Mouse (Mus musculus): Measurements from ENCODE around the gene Apol8.

Gene Apol8

DNA sequence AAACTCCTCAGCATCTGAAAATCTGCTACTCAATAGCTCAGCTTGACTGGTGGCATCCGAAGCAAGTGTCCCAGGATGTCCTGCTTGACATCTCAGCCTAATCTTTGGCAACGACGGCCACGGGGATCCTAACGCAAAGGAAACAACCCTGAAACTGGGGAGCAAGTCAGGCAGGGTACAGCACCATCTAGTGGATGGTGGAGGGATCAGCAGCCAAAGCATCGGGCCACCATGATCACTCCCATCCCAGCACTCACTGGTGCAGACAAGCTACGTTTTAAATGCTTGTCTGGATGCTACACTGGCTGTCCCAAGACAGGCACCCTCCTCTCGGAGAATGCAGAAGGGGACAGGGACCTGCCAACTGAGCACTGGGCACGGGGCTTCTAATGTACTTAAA, at the start of gene Apol8:
Gene Apol8 (minus strand): TSS at position 156 of the 400 bp plus-strand sequence.
- DNase-seq = peak; percentile 71 to 73

DNA sequence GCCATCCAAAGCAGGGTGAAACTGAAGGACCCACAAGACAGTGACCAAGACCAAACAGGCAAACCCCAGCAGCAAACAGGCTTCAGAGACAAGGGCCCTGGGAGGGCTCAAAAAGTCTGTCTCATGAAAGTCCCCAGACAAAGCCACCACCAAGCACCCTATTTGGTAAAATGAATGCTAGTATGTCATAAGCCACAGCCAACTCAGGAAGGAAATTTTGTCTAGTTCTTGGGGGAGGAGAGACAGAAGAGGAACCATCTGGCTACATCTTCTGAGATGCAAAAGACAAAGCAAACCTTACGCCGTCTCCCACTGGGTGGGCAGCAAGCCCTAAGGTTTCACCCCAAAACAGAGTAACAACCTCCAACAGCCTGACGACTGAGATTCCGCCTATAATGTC, 48.9 kb upstream of the Apol8 start:
- no peak for DNase-seq

DNA sequence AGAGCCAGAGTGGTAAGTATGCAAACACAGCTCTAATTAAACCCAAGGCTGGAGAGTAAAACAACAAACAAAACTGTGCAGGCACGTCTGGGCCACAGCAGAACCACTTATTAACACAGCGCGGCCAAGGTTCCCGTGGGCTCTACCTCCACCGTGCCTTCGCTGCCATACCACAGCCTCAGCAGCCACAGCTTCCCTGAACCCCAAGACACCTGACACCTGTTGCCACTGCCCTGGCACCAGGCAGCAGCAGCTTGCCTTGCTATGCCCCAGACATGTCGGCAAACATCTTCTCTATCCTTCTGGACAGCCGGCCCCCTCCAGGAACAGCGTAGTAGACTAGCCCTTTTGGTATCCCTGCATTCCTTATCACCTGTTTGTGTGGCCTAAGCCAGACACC, 48.1 kb upstream of the Apol8 start:
- no peak for DNase-seq

DNA sequence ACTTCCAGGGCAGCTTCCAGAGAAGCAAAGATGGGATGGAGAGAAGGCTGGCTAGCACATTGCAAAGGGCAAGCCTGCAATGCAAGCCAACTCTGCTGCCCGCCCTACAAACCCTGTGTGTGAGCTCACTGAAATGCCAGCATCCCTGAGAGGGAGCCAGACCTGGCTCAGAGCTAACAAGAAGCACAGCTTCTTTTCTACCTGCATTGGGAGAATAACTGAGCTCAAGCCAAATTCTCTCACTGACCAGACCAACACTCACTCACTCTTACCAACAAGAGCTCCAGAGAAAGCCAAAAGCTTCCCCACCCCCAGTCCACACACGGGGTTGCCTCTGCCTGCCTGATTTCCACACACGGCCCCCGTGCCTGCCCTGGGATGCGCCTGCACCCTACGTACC, 47.7 kb upstream of the Apol8 start:
- DNase-seq = no peak

DNA sequence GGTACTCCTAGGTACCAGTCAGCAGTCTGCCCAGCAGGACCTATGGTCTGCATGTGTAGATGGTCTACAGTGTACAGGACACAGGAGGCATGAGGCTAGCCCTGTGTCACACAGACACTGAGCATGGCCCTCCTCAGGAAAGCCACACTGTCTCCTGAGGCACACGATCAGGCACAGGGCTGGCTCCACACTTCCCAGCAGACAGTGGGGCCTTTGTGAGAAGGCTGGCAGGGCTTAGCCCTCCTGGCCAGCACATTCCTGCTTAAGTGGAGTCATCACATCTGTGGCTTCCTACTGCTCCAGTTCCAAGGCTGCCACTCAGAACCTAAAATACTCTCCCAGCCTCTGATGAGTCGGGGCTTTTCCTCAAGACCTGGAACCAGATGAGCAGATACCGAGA, 46.9 kb upstream of the Apol8 start:
- DNase-seq = no peak

DNA sequence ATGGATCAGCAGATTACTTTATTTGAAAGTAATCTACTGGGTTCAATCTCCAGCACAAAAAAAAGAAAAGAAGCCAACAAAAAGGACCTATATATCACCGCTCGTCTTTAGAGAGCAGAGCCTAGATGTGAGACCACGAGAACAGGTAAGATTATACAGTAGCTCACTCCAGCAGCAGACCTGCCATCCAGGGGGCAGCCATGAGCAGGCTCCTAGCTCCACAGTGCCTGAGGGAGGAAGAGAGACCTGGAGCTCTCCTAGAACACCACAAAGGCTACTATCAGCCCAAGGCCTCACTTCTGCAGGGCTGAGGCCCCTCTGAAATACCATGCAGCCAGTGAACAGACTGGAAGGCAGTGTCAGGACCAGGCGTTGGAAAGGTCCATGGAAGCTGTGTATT, 46.2 kb upstream of the Apol8 start:
- peak in 1 of 2 experiments; percentile 59 for DNase-seq

DNA sequence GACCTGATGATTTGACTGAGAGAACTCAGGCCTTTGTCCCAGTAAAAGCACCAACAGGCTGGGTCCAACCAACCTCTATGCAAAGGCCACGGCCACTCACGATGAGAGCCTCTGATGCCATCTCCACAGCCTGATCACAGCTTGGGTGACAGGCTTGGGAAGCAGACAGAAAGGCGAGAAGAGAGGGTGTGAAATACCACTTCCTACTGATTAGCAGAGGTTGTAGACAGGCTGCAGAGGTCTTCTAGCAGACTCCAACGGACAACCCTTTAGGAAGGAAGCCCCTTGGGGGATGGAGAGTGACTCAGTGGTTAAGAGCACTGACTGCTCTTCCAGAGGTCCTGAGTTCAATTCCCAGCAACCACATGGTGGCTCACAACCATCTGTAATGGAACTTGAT, 44.4 kb upstream of the Apol8 start:
- no peak for DNase-seq

DNA sequence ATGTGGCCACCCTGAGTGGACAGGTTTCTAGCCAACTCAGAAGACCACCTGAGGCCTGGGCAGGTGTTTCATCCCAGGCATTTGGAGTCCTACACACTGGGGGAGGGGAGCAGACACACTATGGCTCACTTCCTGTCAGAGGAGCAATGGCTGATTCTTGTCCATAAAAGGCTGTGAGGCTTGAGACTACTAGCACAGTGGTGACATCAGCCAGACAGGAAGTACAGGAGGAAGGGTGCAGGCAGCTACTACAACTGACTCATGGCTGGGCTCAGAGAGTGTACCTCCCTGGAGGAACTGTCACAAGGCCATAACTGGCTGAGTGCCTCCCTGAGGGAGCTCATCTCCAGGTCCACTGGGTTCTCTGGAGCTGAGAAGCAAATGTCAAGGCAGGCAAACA, 43.7 kb upstream of the Apol8 start:
- DNase-seq = peak; percentile 54 to 73

DNA sequence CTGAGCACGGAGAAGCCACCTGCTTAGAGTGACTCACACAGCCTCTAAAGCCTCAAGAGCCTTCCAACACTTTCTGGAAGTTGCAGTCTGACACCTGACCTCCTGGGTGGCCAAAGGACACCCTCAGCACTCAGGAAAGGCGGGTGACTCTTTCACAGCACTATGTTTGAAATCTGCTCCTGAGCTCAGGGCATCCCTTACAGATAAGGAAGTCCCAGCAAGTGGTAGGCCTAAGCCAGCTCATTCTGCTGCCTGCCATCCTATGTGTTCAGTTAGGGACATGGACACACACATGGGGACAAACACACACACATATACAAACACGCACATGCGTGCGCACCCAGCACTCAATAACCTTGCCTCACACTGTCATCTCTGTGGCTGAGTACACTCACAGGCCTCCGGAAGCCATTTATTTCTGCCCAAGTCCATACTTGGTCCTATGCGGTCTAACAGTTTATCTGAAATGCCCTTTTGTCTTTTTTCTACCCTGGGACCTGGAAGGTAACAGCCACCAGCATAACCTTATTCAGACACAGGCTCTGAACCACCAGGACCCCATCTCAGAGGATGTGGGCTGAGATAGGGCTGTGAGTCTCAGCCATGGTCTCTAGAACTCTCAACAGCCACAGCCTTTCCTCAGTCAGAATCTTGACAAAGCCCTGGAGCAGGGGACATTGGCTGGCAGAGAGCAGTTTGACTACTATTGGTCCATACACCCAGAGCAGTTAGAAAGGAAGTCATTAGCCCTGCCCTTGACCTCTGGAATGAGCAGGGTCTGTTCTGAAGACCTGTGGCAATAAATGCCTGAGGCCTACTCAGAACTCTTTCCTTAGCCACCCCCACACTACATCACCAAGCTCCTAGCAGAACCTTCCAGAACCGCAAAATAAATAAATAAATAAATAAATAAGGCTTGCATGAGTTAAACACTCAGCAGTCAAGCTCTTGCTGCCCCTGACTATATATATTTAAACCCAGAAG, 43.0 kb upstream of the Apol8 start:
- DNase-seq = no peak

DNA sequence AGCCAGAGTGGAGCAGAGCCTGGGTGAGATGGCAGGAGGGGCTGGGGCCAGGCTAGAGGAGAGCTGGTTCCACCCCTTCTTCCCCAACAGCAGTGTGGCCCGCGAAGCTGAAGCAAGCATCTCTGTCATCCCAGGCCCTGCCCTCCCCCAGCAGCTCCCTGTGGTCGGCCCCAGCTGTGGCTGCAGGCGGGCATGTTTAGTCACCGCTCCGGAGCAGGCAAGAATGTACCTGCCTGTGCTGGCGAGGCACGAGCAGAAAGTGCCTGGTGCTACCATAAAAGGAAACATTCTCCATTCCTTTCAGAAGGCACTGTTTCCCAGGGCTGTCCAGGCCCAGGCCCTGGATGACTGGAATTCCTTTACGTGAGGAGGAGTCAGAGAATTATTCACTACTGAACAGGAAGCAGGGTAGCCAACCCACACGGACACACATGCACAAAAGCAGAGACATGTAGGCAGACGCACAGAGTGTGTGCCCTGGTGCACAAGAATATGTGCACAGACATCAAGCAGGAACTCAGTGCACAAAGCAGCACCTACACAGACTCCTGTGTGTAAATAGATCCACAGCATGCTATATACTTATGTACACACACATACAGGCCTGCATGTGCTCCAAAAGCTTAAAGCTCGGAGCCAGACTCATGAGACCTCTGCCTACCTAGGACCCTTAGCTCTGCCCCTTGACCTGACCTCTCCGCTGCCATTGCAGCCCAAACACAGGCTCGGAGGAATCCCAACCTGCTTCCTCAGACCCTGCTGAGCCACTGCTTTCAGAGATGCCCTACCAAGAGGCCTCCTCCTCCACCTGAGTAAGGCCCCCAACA, 42.1 kb upstream of the Apol8 start:
- DNase-seq = peak; percentile 74 to 85

DNA sequence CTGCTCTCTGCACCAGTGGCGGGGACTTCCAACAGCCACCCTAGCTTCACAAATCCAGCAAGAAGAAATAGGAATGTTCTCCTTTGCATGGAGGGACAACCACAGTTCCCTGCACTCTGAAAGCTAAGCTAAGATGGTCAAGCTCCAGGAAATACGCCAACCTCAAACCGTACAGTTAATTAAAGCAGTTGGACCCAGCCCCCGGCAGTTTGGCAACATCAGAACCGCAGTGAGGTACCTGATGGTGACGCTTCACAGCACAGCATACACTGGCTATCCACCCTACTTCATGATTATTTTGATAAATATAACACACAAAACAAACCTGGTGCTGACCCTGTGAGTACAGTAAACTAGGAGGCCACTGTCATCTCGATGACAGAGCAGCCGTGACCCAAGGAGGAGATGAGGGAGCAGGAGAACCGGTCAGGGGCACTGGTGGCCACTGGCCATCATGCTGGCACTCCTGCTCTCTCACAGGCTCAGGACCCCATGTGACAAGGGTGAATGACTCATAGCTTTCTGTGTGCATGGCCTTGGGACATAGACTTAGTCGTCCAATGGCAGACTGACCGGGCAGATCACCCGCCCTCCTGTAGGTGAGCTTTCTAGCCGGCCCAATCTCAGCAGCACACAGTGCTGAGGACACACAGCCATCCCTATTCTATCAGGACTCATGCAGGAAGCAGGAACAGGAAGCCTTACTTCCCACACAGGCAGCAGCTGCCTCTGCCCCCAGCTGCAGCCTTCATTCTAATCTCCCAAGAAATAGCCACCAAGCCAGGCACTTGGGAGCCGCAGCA, 41.0 kb upstream of the Apol8 start:
- DNase-seq = peak; percentile 49 to 62

DNA sequence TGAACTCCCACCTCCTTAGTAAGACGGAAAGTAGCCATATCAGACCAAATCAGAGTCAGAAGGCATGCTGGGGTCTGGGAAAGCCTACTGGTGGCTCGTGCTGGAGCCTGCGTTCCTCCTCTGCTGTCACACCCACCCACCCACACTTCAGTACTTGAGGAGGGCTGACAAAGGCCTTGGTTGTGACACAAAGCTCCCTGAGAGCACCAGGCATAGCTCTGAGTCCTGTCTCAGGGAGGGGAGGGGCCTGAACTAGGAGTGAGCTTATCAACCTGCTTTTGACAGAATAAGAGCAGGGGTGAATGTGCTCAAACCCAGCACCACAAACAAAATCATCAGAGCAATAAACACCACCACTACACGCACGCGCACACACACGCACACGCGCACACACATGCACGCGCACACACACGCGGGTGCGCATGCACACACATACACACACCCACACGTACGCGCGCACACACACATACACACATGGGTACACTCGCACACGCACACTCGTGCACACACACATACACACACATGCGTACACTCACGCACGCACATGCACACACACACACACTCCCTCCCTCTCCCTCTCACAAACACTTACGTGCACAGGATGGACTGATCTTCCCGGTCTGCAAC, 39.7 kb upstream of the Apol8 start:
- DNase-seq = no peak

DNA sequence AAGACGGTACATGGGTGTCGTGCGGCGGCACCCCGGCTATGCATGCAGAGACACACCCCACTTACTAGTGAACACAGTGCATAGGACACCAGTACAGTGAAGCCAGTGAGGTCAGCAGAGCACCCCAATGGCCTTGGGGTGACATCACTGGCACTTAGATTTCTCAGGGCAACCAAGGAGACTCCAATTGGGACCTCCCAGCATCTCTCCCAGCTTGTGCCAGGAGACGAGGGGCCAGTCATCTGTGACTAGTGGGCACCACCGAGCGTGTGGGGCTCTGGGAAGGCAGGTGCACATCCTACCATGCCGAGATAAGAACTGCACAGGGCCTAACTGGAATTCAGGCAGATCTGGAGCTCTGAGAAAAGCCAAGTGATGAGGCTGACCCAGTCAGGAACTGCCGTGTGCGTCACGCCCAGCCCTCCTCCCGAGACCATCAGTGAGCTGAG, 38.1 kb upstream of the Apol8 start:
- DNase-seq = no peak

DNA sequence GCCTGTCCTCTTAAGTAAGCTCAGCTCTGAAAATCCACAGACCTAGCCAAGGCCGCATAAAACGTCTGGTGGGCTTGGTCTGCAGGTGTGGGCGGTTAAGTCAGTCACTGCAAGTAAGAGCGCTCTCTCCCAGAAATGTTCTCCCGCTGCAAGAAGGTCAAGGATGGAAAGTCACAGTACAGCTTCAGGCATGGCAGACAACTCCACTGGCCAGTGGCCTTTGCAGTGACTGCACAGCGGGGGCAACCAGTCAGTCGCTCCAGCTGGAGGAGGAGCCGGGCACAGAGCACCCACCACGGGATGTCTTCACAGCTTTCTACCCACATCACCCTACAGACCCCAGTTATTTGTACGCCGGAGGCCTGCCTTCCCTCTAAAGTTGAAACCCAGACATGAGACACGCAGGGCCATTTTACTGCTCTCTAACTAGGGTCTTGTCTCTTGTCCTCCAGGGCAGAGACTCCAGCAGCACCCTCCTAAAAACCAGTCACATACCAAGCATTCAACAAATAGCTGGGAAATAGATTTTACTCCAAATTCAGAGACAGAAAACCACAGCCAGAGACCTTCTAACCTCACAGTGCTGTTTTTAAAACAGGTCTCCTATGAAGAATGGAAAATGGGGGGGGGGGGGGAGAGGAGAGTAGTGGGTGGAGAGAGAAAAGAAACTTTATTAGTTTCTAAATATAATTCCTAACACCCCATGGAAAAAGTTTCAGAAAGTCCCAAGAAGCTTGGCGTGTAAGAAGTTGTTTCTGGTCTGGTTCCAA, 37.5 kb upstream of the Apol8 start:
- DNase-seq = peak in 1 of 2 experiments; percentile 35

DNA sequence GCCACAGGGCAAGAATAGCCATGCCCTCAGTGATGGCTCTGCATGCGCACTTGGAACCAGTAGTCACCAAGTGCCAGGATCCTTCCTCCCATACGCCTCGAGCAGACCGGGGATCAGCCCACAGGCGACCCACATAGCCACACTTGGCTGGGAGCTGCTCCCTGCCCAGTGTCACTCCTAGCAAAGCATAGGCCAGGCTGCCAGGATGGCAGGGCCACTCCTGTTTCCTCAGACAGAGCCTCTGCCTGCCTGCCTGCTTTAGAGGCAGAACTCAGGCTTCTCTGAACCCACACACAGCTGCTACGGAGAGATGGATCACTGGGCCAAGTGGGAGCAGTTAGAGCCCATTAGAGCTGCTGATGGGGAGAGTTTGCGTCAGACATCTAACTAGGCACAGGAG, 36.8 kb upstream of the Apol8 start:
- DNase-seq = no peak

DNA sequence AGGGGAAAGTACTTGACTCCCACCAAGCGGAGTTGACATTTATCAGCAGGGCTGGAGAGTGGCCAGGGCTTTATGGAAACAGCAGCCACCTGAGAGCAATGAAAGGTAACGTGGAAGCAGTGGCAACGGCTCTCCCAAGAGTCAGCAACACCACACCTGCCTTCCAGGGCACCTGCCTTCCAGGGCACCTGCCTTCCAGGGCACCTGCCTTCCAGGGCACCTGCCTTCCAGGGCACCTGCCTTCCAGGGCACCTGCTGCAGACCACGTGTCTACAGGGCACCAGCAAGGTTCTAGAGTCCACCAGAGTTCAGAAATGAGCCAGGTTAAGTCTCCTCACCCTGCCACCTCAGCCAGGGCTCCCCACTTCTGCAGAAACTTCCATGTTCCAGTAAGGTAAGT, 36.3 kb upstream of the Apol8 start:
- no peak for DNase-seq

DNA sequence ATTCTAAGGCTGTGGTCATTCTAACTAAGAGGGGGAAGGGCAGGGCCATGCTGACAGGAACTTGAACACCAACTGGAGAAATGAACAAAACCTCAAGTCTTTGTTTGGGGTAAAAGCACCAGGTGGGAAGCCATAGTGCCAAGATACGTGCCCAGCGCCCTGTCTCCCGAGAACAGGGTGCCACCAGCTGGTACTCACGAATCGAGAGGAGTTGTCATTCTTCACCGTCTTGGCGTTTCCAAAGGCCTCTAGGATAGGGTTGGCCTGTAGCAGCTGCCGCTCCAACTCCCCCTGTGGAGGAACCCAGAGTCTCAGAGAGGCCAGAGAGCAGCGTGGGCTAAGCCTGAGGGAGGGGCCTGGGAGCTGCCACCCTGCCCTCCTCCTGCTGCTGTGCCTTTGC, 35.3 kb upstream of the Apol8 start:
- no peak for DNase-seq

DNA sequence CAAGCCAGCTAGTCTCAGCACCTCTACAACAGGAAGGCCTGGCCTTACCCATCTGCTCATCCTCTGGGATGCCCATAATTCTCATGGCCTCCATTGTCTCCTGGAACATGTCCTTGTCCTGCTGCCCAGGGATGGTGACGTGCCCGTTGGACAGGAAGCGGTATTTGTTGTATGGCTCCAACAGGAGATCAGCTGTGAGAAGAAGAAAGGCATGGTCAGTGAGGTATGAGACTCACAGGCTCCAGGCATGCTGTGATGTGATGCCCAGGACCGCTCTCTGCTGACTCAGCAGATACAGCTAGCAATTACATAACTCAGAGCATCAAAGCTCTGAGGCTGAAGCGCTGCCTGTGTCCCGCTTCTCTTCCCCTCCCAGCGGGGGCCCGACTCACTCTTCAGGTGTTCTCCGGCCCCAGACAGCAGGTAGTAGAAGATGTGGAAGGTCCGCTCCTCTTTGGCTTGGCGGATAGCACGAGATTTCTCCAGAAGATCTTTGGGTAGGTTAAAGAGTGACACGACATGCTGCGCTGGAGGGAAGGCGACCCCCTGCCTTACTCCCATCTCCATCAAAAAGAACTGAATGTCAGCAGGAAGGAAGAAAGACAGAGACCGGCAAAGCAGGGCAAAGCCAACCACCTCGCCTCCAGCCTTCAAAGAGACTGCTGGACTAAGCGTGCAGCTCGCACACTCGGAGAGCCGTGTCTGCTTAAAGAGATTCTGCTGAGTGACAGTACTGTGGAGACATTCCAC, 34.0 kb upstream of the Apol8 start:
- no peak for DNase-seq

DNA sequence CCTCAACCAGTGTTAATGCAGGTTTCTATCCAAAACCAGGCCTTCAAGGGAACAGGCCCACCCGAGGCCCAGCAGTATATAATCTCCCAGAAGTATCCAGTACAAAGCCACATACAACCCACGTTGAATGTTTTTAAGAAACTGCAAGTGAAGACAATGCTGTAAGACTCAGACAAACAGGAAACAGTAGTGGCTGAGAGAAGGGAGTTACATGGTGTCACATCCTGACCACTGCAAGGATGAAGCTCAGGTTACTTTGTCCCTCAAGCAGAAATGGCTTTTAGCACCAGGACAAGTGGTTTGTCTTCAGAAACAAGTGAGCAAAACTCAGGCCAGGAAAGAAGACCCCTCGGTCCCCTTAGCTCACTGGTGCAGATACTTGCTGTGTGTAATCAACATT, 32.4 kb upstream of the Apol8 start:
- DNase-seq = no peak

DNA sequence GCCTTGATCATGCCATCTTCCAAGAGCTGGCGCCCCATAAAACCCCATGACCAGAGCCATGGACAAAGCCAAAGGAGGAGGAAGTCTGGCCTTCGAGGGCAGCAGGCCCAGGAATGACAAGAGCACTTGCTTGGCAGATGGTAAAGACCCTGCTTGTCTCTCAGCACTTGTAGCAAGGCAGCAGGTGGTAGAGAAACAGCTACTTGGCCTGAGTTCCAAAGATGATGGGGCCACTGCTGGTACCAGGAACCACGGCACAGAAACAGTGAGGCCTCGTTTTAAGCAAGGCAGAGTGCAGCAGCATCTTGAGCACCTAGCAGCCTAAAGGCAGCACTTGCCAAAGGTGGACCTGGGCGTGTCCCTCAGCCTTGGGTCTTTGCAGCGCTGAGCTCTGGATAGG, 31.6 kb upstream of the Apol8 start:
- no peak for DNase-seq

DNA sequence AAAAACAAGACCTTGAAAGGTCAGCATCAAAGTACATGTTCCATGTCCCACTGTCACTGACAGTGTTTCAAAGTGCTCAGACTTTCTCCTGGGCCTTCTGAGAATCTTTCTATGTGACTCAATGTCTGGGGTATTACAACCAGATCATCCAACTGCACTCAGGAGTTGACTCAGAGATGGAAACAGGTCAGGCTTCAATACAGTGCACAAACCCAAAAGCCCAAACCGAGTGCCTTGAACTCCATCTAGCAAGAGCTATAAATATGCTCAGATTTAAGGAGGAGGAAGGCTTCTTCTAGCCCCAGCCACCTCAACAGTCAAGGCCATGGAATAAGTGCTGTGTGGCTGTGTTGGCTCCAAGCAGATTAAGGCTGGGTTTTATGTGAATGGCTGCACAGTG, 29.0 kb upstream of the Apol8 start:
- no peak for DNase-seq
